Mouse (Mus musculus) midbrain, embryonic 14.5 days (tissue): ENCODE measurements at regions not wholly inside any gene's neighbourhood (a gene's known extent, or its start where the extent isn't known, plus 50 kb on each side); places are given as distances from the start of the nearest gene placed in this dataset.

ENCODE experiments used
- ATAC-seq: fragments of 200-750 bp; cut with Nextera tagmentation; 2 replicates; pipeline ENCODE4 v1.8.0; 2017; ENCODE audit warnings: moderate number of reproducible peaks, moderate library complexity; ENCODE audit not compliant: low FRiP score, low TSS enrichment
- DNase-seq: peaks from one replicate; pipeline ENCODE4 v3.0.0-alpha.2; 2015
- H3K27ac ChIP-seq: fragments of 300-500 bp; sonication (generic); replicated peaks from 2 replicates; pipeline ENCODE4 v1.5.1; 2014; ENCODE audit warnings: mild to moderate bottlenecking, low read depth, low read length, moderate library complexity
- H3K27me3 ChIP-seq: fragments of 300-500 bp; sonication (generic); 2 replicates; pipeline ENCODE4 v1.6.1; 2014; ENCODE audit warnings: low read length, control low read depth, mixed read lengths; ENCODE audit not compliant: control insufficient read depth, insufficient read depth
- H3K36me3 ChIP-seq: fragments of 300-500 bp; sonication (generic); 2 replicates; pipeline ENCODE4 v1.6.1; 2014; ENCODE audit warnings: low read length, control low read depth; ENCODE audit not compliant: control insufficient read depth, insufficient read depth
- H3K4me1 ChIP-seq: fragments of 300-500 bp; sonication (generic); 2 replicates; pipeline ENCODE4 v1.6.1; 2014; ENCODE audit warnings: mild to moderate bottlenecking, antibody characterized with exemption, low read length, control low read depth; ENCODE audit not compliant: control insufficient read depth, insufficient read depth
- H3K4me2 ChIP-seq: fragments of 300-500 bp; sonication (generic); 2 replicates; pipeline ENCODE4 v1.6.1; 2014; ENCODE audit warnings: mild to moderate bottlenecking, low read length, moderate library complexity
- H3K4me3 ChIP-seq: fragments of 300-500 bp; sonication (generic); replicated peaks from 2 replicates; pipeline ENCODE4 v1.5.1; 2014; ENCODE audit warnings: low read depth, low read length
- H3K9ac ChIP-seq: fragments of 300-500 bp; sonication (generic); replicated peaks from 2 replicates; pipeline ENCODE4 v1.6.1; 2014; ENCODE audit warnings: mild to moderate bottlenecking, low read length, moderate library complexity
- H3K9me3 ChIP-seq: fragments of 300-500 bp; sonication (generic); 2 replicates; pipeline ENCODE4 v1.6.1; 2016; ENCODE audit warnings: low read length, control low read depth, mixed read lengths; ENCODE audit not compliant: control insufficient read depth
- WGBS: fragments of 180-500 bp; shearing (Covaris S2); extraction: QIAGEN DNeasy Blood & Tissue Kit; methylation state at CpG from one replicate; pipeline ENCODE4 v1.1.7; 2014; 5-methylcytosine and 5-hydroxymethylcytosine counted together

- DNase-seq (no peak), ATAC-seq (no peak)
- Histone ChIP-seq H3K4me3 (no peak overlapping the region), H3K27ac (peak overlapping the region; percentile 63), H3K4me2 (no peak overlapping the region), H3K36me3 (no peaks in the 10 kb centered on the region), H3K9ac (no peak overlapping the region), H3K4me1 (peaks cover 22% of the 10 kb centered on the region), H3K27me3 (no peaks in the 10 kb centered on the region), H3K9me3 (no peaks in the 10 kb centered on the region)
- WGBS, result 42% methylated on average over 6 of the region's 6 CpGs
These were observed 168.8 kb downstream of the Rpl14 start for GRCm38 (mm10) chr9:120739953-120740524.

GRCm38 (mm10) chr9:120741521-120741920 lies 170.3 kb downstream of the Rpl14 start:
- H3K4me1 ChIP-seq, result peaks cover 14% of the 10 kb centered on the region; the same call in 1 of the 2 replicates
- 80% methylated on average over 2 of the region's 2 CpGs for WGBS
- ATAC-seq (no peak), DNase-seq (no peak)
- no peak overlapping the region for H3K4me3 ChIP-seq
- H3K9ac ChIP-seq, result no peak overlapping the region
- H3K36me3 ChIP-seq, result no peaks in the 10 kb centered on the region
- H3K9me3 ChIP-seq, result no peaks in the 10 kb centered on the region
- H3K27ac ChIP-seq, result no peak overlapping the region
- no peaks in the 10 kb centered on the region for H3K27me3 ChIP-seq
- no peak overlapping the region for H3K4me2 ChIP-seq

DNA sequence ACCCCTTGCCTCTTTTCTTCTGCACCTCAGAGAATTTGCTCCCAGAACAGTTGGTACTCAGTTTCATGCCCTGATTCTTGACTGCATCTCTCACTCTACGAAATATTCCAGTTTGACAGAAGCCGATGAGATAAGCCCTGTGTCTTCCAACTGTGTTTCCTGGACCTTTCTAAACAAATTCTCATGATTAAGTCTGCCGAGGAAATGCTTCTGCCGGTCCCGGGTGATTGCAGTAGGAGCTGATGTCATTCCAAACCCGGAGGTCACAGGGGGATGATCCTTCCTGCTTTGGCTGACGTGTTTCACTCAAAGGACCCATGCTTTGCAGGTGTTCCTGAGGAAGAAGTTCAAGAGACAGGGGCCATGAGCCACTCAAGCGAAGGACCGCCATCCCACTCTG lies 172.2 kb downstream of the Rpl14 start:
- Histone ChIP-seq H3K9ac (no peak overlapping the region), H3K4me2 (no peak overlapping the region), H3K36me3 (no peaks in the 10 kb centered on the region), H3K4me3 (no peak overlapping the region), H3K4me1 (peaks cover 14% of the 10 kb centered on the region; the same call in 1 of the 2 replicates), H3K9me3 (no peaks in the 10 kb centered on the region), H3K27me3 (no peaks in the 10 kb centered on the region), H3K27ac (no peak overlapping the region)
- whole genome bisulfite sequencing, result 87% methylated on average over 9 of the region's 9 CpGs
- ATAC-seq (no peak), DNase-seq (no peak)

DNA sequence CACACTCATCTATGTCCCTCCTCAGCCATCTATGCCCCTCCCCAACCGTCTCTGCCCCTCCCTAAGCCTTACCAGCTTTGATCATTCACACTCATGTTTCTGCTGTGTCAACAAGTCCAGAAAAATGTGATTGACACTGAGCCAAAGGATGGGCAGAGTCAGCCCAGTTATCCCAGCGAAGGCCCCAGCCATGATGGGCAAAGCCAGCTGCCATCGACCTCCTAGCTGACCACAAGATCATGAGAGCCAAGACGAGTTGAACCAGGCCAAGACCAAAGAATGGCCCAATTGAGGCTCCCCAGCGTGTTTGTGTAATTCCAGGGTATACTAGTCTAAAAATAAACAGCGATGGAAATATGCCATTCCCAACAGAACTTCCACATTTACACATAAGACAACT lies 174.4 kb downstream of the Rpl14 start:
- H3K36me3 ChIP-seq, result no peaks in the 10 kb centered on the region
- ATAC-seq, result no peak
- DNase-seq, result no peak
- no peak overlapping the region for H3K4me2 ChIP-seq
- H3K9ac ChIP-seq, result no peak overlapping the region
- 87% methylated on average over 6 of the region's 6 CpGs for WGBS
- H3K27ac ChIP-seq, result no peak overlapping the region
- no peaks in the 10 kb centered on the region for H3K9me3 ChIP-seq
- H3K27me3 ChIP-seq, result no peaks in the 10 kb centered on the region
- H3K4me3 ChIP-seq, result no peak overlapping the region
- H3K4me1 ChIP-seq, result no peaks in the 10 kb centered on the region

GRCm38 (mm10) chr9:120750820-120751219 lies 178.2 kb upstream of the Ctnnb1 start:
- Histone ChIP-seq H3K27me3 (no peaks in the 10 kb centered on the region), H3K9me3 (no peaks in the 10 kb centered on the region), H3K27ac (no peak overlapping the region), H3K4me3 (no peak overlapping the region), H3K9ac (no peak overlapping the region), H3K4me2 (no peak overlapping the region), H3K4me1 (peaks cover 16% of the 10 kb centered on the region), H3K36me3 (no peaks in the 10 kb centered on the region)
- DNase-seq (no peak), ATAC-seq (no peak)
- 87% methylated on average over 4 of the region's 4 CpGs for WGBS

GRCm38 (mm10) chr9:120751686-120752484 lies 177.1 kb upstream of the Ctnnb1 start:
- Histone ChIP-seq H3K36me3 (no peaks in the 10 kb centered on the region), H3K9me3 (no peaks in the 10 kb centered on the region), H3K9ac (no peak overlapping the region), H3K4me2 (no peak overlapping the region), H3K27me3 (no peaks in the 10 kb centered on the region), H3K27ac (no peak overlapping the region), H3K4me3 (no peak overlapping the region), H3K4me1 (peaks cover 16% of the 10 kb centered on the region)
- ATAC-seq (peak; percentile 40; the same call in 1 of the 2 replicates), DNase-seq (peak; percentile 80)
- 77% methylated on average over 5 of the region's 5 CpGs for WGBS

GRCm38 (mm10) chr9:120754151-120754550 lies 174.9 kb upstream of the Ctnnb1 start:
- H3K9ac ChIP-seq, result no peak overlapping the region
- no peak overlapping the region for H3K4me2 ChIP-seq
- no peak overlapping the region for H3K4me3 ChIP-seq
- no peaks in the 10 kb centered on the region for H3K9me3 ChIP-seq
- no peak overlapping the region for H3K27ac ChIP-seq
- ATAC-seq, result no peak
- H3K27me3 ChIP-seq, result no peaks in the 10 kb centered on the region
- peaks cover 18% of the 10 kb centered on the region for H3K4me1 ChIP-seq
- H3K36me3 ChIP-seq, result no peaks in the 10 kb centered on the region
- no peak for DNase-seq

GRCm38 (mm10) chr9:120755486-120755885 lies 173.5 kb upstream of the Ctnnb1 start:
- WGBS, result 88% methylated on average over 7 of the region's 7 CpGs
- Histone ChIP-seq H3K4me2 (no peak overlapping the region), H3K27me3 (no peaks in the 10 kb centered on the region), H3K9ac (no peak overlapping the region), H3K4me1 (peaks cover 25% of the 10 kb centered on the region), H3K36me3 (no peaks in the 10 kb centered on the region), H3K9me3 (no peaks in the 10 kb centered on the region), H3K4me3 (no peak overlapping the region), H3K27ac (no peak overlapping the region)
- ATAC-seq, result no peak
- DNase-seq, result no peak

DNA sequence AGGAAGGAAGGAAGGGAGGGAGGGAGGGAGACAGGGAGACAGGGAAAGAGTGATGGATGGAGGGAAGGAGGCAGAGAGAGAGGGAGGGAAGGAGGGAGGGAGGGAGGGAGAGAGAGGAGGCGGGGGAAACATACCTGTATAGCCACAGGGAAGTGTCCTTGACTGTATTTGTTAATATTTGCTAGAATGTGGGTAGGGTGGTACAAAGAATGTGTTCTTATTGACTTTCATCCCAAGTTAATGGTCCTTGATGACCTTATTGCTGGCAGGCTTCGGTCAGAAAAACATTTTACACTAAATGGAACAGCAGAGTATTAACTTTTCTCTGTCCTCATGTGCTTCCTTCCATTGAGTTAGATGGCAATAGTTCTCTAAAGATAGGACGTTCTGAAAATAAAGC lies 171.0 kb upstream of the Ctnnb1 start:
- ATAC-seq (no peak), DNase-seq (no peak)
- WGBS, result 94% methylated on average over 3 of the region's 3 CpGs
- Histone ChIP-seq H3K4me1 (peaks cover 16% of the 10 kb centered on the region; the same call in 1 of the 2 replicates), H3K4me3 (no peak overlapping the region), H3K9me3 (no peaks in the 10 kb centered on the region), H3K27me3 (no peaks in the 10 kb centered on the region), H3K4me2 (no peak overlapping the region), H3K27ac (no peak overlapping the region), H3K9ac (no peak overlapping the region), H3K36me3 (no peaks in the 10 kb centered on the region)
